Mouse (Mus musculus): ENCODE results near the gene Fignl2.

DNA sequence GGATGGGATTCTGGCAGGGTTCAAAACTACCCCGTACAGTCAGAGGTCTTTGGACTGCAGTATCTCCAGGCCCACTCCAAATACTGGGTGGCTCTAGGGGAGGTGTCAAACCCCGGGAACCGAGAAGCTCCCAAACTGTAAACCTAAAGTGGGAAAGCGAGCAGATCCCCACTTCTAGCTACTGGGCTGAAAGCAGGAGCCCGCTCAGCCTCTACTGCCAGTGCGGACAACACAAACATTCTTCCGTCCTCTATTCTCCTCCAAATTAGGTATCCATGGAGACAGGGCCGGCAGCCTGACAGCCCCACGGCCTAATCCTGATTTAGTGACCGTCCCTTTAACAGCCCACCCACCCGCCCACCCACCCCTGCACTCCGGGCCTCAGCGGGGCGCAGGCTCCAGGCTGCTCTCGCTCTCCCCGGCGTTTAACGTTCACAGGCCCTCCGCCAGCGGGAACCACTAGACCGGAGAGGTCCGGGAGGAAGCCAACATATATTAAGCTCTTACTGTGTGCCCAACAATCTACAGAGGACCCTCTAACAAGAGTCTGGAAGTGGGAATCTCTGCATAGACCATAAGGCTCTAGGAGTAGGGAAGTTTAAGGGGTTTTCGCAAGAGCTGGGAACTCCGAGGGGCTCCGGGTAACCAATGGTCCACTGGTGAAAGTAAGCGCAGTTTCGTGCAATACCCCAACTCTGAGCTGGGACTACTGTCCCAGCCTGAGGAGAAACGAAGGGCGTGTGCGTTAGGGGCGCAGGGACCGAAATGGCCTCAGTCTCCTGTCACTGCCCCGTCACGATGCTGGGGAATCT is 1.2 kb downstream of the Fignl2 start:
- TF ChIP-seq CTCF (IDR thresholded peaks at IDR 0.05; ENCODE audit: low read depth, low read length), result no peak
- no peak for TF ChIP-seq EP300 (IDR thresholded peaks at IDR 0.05; ENCODE audit: insufficient read depth, low read depth, low read length)
- TF ChIP-seq POLR2A (IDR thresholded peaks at IDR 0.05; ENCODE audit: insufficient read depth, low read length), result no peak

Data from ES-Bruce4 (cell line).